Mouse (Mus musculus) brown adipose tissue, adult 24 weeks (tissue): ENCODE results near the gene Cpt1c. TPM values are rescaled to one million over a fixed set of nuclear protein-coding genes. Genes with fewer than 3 reads are reported as not detected.

Experiments
- H3K27ac ChIP-seq: fragments of 200-500 bp; replicated peaks from 2 replicates; pipeline ENCODE4 v1.5.1; 2012; ENCODE audit warnings: low read depth, mild to moderate bottlenecking, low read length
- H3K4me1 ChIP-seq: fragments of 200-500 bp; 2 replicates; pipeline ENCODE4 v1.6.1; 2012; ENCODE audit warnings: low read length, mixed read lengths; ENCODE audit not compliant: control insufficient read depth, insufficient read depth, insufficient read length
- H3K4me3 ChIP-seq: fragments of 200-500 bp; 2 replicates; pipeline ENCODE4 v1.5.1; 2012; ENCODE audit warnings: low read depth, mild to moderate bottlenecking, low read length, moderate library complexity; ENCODE audit not compliant: insufficient read depth
- polyA plus RNA-seq: library from polyadenylated mRNA; stranded (reverse); fragments of >200 nt; gene quantifications from 2 replicates; pipeline ENCODE4 v1.2.4, GENCODE M21; 2012; ENCODE audit not compliant: missing spikeins, insufficient read depth, insufficient read length

Cpt1c gene
- polyA plus RNA-seq, 1 experiment = 0.75 TPM

DNA sequence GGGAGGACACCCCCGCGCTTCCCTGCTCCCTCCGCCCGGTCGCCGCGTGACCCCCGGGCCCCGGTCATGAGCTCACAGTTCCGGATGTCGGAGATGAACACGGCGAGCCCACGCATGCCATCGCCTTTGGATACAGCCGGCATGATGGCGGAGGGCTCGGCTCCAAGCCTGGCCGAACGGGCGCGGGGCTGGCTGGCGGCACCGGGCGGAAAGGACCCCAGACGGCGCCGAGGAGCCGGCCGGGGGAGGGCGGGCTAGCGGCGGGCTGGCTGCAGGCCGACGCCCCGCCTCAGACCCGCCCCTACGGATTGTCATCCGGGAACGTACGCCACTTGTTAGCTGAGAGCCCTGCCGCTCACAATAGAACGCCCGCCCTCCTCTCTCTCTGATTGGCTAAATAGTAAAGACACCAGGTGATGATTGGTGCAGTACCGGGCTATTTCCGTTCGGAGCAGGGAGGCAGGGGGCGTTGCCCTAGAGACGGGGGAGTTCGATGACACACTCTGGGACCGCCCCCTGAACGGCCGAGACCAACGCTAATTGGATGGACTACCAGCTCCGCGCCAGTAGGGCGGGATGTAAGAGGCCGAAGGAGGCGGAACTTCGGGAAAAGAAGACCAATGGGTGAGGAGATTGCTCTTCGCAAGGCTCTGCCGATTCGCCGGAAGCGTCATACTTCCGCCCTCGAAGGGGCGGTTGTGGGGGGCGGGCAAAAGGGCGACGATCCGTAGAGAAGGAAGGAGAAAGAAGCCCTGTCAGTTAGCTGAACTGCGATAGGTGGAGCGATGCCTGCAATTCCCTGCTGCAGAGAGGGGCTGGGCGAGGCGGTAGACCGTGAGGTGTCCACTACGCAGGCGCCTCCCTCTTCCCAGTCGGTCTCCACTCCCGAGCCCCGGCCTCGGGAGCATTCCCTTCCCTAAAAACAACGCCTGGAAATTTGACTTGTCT is 45.2 kb downstream of the Cpt1c start, which contains the start of gene Ap2a1:
Gene Ap2a1, minus strand, starts transcription at position 293 of the 948 bp plus-strand sequence.
- H3K4me3 ChIP-seq = peak within 1 kb of the TSS; percentile 90
- peaks cover 11% of the 10 kb centered on the region; the same call in 1 of the 2 replicates for H3K4me1 ChIP-seq
- peak within 1 kb of the TSS; percentile 85 for H3K27ac ChIP-seq

DNA sequence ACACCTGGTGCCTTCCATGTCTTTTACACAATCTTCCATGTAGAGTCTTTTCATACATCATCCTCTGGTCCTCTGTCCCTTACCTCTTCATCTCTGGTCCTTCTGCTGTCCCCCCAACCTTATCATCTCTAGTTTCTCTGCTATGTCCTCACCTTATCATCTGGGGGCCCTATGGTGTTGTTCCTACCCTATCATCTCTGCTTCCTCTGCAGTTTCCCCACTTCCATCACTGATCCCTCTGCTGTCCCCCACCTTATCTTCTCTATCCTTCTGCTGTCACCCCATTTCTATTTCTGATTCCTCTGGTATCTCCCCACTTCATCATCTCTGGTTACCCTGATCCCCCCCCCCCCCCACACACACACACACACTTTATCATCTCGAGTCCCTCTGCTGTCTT is 46.1 kb downstream of the Cpt1c start:
- H3K27ac ChIP-seq = peak overlapping the region; percentile 85; the same call in 1 of the 2 replicates
- H3K4me1 ChIP-seq = peaks cover 11% of the 10 kb centered on the region; the same call in 1 of the 2 replicates
- H3K4me3 ChIP-seq = peak overlapping the region; percentile 90

DNA sequence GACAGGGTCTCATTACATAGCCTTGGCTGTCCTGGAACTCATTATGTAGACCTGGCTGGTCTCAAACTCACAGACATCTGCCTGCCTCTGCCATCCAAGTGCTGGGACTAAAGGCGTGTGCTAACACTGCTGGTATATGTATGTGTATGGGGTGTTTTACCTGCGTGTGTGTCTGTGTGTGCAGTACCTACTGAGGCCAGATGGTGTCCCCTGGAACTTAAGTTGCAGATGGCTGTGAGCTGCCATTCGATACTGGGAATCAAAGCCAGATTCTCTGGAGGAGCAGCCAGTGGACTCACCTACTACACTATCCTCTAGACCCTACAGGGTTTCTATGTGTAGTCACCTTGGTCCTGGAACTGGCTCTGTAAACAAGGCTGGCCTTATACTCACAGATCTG is 49.2 kb downstream of the Cpt1c start:
- H3K27ac ChIP-seq = no peak overlapping the region
- H3K4me1 ChIP-seq = peaks cover 11% of the 10 kb centered on the region; the same call in 1 of the 2 replicates
- H3K4me3 ChIP-seq = no peak overlapping the region

DNA sequence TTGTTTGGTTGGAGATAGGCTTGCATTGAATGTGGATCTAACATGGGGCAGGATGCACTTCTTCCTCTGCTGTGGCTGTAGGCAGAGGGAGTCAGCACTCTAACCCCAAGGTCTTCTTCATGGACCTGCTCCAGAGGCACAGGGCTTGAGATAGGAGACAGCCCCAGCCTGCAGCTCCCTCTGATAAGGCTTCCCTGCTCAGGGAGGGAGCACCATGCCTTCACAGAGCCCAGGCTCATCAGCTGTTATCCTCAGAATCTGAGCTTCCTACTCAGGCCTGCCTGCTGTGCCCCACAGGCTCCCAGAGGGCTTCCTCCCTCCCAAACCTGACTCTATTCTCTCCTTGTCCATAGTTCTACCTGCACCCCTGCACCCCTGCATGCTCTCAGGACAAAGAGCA is 52.1 kb downstream of the Cpt1c start:
- Histone ChIP-seq H3K4me1 (0 out of 2 replicates have a peak, but pooled peaks cover 2% of the 10 kb centered on the region), H3K4me3 (no peak overlapping the region), H3K27ac (no peak overlapping the region)

- H3K27ac ChIP-seq = no peak overlapping the region
- H3K4me3 ChIP-seq = no peak overlapping the region
- H3K4me1 ChIP-seq = 0 out of 2 replicates have a peak, but pooled peaks cover 2% of the 10 kb centered on the region
Measured at GRCm38 (mm10) chr7:44919127-44919526, 55.5 kb downstream of the Cpt1c start.

GRCm38 (mm10) chr7:44918219-44918618 is 56.4 kb downstream of the Cpt1c start:
- H3K27ac ChIP-seq = no peak overlapping the region
- 0 out of 2 replicates have a peak, but pooled peaks cover 2% of the 10 kb centered on the region for H3K4me1 ChIP-seq
- H3K4me3 ChIP-seq = no peak overlapping the region

- H3K4me3 ChIP-seq = no peak overlapping the region
- 0 out of 2 replicates have a peak, but pooled peaks cover 2% of the 10 kb centered on the region for H3K4me1 ChIP-seq
- no peak overlapping the region for H3K27ac ChIP-seq
Measured at GRCm38 (mm10) chr7:44916881-44917280, 57.8 kb downstream of the Cpt1c start.

DNA sequence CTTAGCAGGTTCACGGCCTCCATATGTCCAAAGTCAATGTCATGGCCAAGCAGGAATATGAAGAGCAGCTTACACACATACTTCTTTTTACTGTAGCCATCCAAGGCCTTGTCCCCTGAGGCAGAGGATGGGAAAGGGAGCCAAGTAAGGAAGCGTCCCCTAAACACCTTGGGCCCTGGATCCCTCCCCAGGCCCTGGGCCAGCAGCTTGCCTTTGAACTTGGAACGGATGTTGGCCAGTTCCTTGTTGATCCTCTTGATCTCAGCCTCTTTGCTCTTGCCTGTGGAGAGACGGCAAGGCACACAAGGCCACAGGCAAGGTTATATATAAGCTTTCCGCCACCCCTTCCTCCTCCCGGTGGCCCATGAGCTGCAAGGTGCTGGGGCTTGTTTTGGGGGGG is 58.5 kb downstream of the Cpt1c start:
- H3K4me3 ChIP-seq = no peak overlapping the region
- 0 out of 2 replicates have a peak, but pooled peaks cover 2% of the 10 kb centered on the region for H3K4me1 ChIP-seq
- no peak overlapping the region for H3K27ac ChIP-seq

- Histone ChIP-seq H3K4me1 (0 out of 2 replicates have a peak, but pooled peaks cover 2% of the 10 kb centered on the region), H3K4me3 (no peak overlapping the region), H3K27ac (no peak overlapping the region)
Measured at GRCm38 (mm10) chr7:44915314-44915713, 59.3 kb downstream of the Cpt1c start.

GRCm38 (mm10) chr7:44914396-44914795 is 60.3 kb downstream of the Cpt1c start:
- Histone ChIP-seq H3K27ac (no peak overlapping the region), H3K4me3 (no peak overlapping the region), H3K4me1 (0 out of 2 replicates have a peak, but pooled peaks cover 2% of the 10 kb centered on the region)

Other genes starting within 250 kb of the Cpt1c start
- gene Vrk3, start 226.4 kb downstream of the Cpt1c start, polyA plus RNA-seq = 10.9 and 19.7 TPM in 2 replicates
- not detected in 2 replicates for gene Zfp473, start 223.8 kb downstream of the Cpt1c start, polyA plus RNA-seq
- gene Nup62, start 158.8 kb downstream of the Cpt1c start, polyA plus RNA-seq = 8.2 and 17.3 TPM in 2 replicates
- 0.54 and 1.2 TPM in 2 replicates for gene Il4i1, start 158.5 kb downstream of the Cpt1c start, polyA plus RNA-seq
- gene Atf5, start 158.2 kb downstream of the Cpt1c start, polyA plus RNA-seq = 252 and 500 TPM in 2 replicates
- 42.8 and 49.8 TPM in 2 replicates for gene Akt1s1, start 125.9 kb downstream of the Cpt1c start, polyA plus RNA-seq
- 24.5 and 28.2 TPM in 2 replicates for gene Tbc1d17, start 125.8 kb downstream of the Cpt1c start, polyA plus RNA-seq
- 15.7 and 20.2 TPM in 2 replicates for gene Pnkp, start 117.7 kb downstream of the Cpt1c start, polyA plus RNA-seq
- 68.5 and 73.6 TPM in 2 replicates for gene Ptov1, start 105.1 kb downstream of the Cpt1c start, polyA plus RNA-seq
- 21.6 and 21.8 TPM in 2 replicates for gene Med25, start 82.1 kb downstream of the Cpt1c start, polyA plus RNA-seq
- 12.7 and 17.1 TPM in 2 replicates for gene Fuz, start 78.8 kb downstream of the Cpt1c start, polyA plus RNA-seq
- 21.5 and 23.0 TPM in 2 replicates for gene Ap2a1, start 45.4 kb downstream of the Cpt1c start, polyA plus RNA-seq
- gene Tsks, start 31.6 kb downstream of the Cpt1c start, polyA plus RNA-seq = not detected in 2 replicates
- gene Prmt1, start 11.7 kb upstream of the Cpt1c start, polyA plus RNA-seq = 47.1 and 73.7 TPM in 2 replicates
- 40.8 and 41.4 TPM in 2 replicates for gene Irf3, start 22.8 kb upstream of the Cpt1c start, polyA plus RNA-seq
- 8.9 and 9.1 TPM in 2 replicates for gene Bcl2l12, start 23.9 kb upstream of the Cpt1c start, polyA plus RNA-seq
- 26.3 and 27.5 TPM in 2 replicates for gene Scaf1, start 41.5 kb upstream of the Cpt1c start, polyA plus RNA-seq
- 76.5 and 82.6 TPM in 2 replicates for gene Rras, start 43.1 kb upstream of the Cpt1c start, polyA plus RNA-seq
- gene Prr12, start 78.0 kb upstream of the Cpt1c start, polyA plus RNA-seq = 4.8 and 5.4 TPM in 2 replicates
- gene Nosip, start 87.6 kb upstream of the Cpt1c start, polyA plus RNA-seq = 24.3 and 26.8 TPM in 2 replicates
- 17.2 and 33.8 TPM in 2 replicates for gene Prrg2, start 87.8 kb upstream of the Cpt1c start, polyA plus RNA-seq
- gene Rcn3, start 117.4 kb upstream of the Cpt1c start, polyA plus RNA-seq = 12.7 and 16.4 TPM in 2 replicates
- gene Fcgrt, start 129.0 kb upstream of the Cpt1c start, polyA plus RNA-seq = 167 and 170 TPM in 2 replicates
- 1,258 and 1,344 TPM in 2 replicates for gene Rps11, start 149.6 kb upstream of the Cpt1c start, polyA plus RNA-seq
- 1,142 and 1,278 TPM in 2 replicates for gene Rpl13a, start 153.9 kb upstream of the Cpt1c start, polyA plus RNA-seq
- gene Gm45713, start 161.4 kb upstream of the Cpt1c start, polyA plus RNA-seq = not detected in 2 replicates
- gene Flt3l, start 161.6 kb upstream of the Cpt1c start, polyA plus RNA-seq = 5.9 and 6.8 TPM in 2 replicates
- gene Pih1d1, start 179.5 kb upstream of the Cpt1c start, polyA plus RNA-seq = 50.5 and 66.3 TPM in 2 replicates
- gene Aldh16a1, start 179.7 kb upstream of the Cpt1c start, polyA plus RNA-seq = 28.0 and 30.9 TPM in 2 replicates
- gene Slc17a7, start 189.1 kb upstream of the Cpt1c start, polyA plus RNA-seq = not detected in 2 replicates
- not detected in 2 replicates for gene Gfy, start 204.7 kb upstream of the Cpt1c start, polyA plus RNA-seq
- gene Pth2, start 206.1 kb upstream of the Cpt1c start, polyA plus RNA-seq = not detected in 2 replicates
- not detected in 2 replicates for gene Ccdc155, start 230.0 kb upstream of the Cpt1c start, polyA plus RNA-seq
- not detected in 2 replicates for gene Dkkl1, start 237.3 kb upstream of the Cpt1c start, polyA plus RNA-seq
- gene Tead2, start 240.9 kb upstream of the Cpt1c start, polyA plus RNA-seq = 3.2 and 4.9 TPM in 2 replicates